Mouse (Mus musculus): Measurements from ENCODE around the gene Otud3. TPM values are rescaled to one million over a fixed set of nuclear protein-coding genes. Genes with fewer than 3 reads are reported as not detected.
"Not testable (repeated sequence)": the region's sequence is repeated elsewhere in the genome, so short reads cannot be mapped to it uniquely, and the experiment has no call there.

Gene Otud3
- total RNA-seq, 2 experiments from 2014 or later: 7.0 to 7.4 TPM

DNA sequence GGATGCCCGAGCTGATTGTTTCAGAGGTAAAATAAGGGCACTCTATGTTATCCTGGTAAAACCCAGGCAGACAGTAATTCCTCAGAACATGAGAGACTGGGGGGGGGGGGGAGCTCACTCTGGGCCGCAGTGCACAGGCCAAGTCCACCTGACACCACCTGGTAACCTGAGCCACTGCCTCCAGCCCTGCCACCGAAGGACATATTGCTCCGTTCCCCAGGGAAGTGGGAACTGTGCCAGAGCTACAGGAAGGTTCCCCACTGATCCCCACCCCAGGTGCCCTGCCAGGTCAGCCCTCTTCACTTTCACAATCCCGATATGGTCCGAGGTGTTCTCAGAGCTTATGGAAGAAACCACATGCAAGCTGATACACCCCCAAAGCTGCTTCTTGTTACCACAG lies 21.1 kb downstream of the Otud3 start:
- no peak for DNase-seq

DNA sequence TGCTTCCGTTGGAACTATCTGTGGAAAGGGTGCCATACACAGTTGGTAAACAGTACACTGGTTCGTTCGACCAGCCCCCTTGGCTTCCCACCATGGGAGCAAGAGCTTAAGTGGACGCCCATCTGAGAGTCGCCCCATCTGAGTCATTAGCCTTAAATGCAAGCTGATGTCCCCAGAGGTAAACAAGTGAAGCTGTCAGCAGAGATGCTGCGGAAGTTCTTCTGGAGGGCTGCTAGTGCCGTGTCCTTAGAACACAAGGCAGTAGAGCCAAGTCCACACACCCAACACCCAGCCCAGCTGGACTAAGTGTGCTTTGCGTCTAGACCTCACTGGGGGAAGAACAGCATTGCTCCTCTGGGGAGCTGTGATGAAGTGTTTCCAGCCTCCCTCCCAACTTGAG lies 24.1 kb downstream of the Otud3 start:
- no peak for DNase-seq

DNA sequence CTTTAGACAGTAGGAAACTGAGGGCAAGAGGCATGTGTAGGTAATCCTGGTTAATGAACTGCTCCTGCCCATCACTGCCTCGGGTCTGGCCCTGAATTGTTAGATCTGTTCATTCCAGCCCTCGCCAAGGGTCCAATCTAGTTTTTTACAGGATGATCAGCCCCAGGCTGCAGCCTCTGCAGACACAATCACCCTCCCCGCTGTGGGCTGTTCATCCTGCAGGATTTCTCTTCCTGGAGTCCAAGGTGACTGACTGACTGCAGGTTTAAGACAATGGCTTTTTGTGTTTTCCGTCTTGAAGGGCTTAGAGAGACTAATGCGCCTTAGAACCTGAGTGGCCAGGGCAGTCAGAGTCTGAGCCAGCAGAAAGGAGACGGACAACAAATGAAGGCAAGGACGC lies 24.6 kb downstream of the Otud3 start:
- no peak for DNase-seq

DNA sequence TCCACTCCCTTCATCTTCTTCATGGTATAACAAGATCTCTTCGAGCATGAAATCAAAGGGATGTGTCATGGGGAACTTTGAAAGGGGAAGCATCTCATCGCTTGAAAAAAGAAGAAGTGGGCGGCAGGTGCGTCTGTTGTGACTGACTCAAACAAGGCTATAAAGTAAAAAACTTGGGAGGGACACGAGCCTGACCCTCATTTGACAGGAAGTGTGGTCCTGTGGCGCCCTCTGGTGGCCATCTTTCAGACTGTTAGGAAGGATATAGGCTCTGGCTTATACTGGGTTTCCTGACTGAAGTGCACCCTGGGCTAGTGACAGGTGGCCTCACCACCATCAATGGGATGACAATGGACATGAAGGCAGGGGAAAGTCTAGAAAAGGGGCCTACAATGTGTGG lies 29.5 kb downstream of the Otud3 start:
- DNase-seq: peak; percentile 94

DNA sequence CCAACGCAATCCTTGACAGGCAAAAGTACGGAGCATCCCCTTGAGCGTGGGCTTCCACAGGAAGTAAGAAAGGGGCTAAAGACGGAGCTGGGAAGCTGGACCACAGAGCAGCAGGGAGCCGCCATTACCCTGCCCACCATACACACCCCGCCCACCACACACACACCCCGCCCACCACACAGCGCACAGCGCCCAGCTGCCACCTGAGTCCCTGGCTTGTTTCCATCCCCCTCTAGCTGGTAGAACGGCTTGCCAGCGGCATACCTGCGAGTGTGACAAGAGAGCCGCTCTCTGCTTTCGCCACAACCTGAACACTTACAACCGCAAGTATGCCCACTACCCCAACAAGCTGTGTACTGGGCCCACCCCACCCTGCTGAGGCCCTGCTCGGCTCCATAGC lies 31.6 kb downstream of the Otud3 start:
- no peak for DNase-seq

DNA sequence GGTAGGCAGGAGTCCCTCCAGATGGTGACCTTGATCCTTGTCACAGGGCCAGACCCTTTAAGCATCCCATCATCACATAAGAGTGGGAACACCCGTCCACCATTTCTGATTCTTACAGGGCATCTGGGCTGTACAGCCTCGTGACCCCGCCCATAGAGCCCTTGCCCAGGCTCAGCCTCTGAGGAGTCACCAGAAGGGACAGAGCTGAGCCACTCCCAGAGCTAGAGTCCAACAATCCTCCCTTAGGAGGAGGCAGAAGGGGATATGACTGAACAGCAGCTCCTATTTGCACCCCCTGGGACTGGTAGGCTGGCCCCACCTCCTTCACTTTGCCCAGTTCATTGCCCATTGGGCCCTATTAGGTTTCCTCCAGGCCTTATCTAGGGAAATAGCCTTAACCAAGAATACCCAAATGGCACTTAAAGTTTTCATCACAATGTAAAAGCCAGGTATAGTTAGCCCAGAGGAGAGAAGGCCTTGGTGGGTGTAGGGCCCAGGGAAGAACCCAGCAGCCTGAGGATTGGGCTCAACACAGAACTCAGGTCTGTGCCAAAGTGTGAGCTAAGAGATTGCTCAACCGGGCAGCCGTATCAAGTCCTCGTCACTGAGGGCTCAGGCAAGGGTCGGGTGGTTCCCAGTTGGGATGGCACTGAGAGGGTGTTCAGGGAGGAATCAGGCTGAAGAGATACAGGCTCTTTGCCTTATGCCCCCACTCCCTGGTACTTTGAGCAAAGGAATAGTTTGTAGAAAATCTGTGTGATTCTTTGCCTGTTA lies 32.7 kb downstream of the Otud3 start:
- no peak for DNase-seq

DNA sequence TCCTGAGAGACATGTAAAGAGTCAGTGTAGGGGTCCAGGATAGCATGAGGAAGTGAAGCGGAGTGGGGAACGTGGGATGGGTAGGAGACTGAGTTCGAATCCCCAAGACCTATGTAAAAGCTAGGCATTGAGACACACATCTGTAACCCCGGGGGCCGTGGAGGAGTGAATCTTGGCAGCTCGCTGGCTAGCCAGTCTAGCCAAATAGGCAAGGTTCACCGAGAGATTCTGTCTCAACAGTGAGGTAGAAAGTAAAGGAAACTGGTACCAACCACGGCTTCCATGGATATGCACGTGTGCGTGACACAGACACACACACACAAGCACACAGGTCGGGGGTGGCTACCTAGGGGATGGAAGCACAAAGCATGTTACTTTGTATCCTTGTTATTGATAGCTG lies 33.9 kb downstream of the Otud3 start:
- DNase-seq: no peak

DNA sequence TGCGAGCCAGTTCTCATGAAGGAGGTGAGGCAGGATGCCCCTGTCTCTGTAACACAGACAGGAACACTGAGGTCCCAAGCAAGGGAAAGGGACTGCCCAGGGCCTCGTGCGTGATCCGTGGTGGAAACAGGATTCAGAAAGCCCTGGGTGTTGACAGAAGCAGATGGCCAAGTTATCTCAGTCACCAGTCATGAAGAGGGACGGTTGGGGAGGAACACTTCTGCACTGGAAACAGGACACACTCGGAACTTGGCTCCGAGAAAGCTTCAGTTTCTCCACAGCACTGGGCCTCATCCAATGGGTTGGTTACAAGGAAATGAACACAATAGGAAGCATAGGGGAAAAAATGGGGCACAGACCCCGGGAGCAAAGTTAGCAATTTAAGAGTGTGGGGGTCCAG lies 35.0 kb downstream of the Otud3 start:
- DNase-seq: no peak

DNA sequence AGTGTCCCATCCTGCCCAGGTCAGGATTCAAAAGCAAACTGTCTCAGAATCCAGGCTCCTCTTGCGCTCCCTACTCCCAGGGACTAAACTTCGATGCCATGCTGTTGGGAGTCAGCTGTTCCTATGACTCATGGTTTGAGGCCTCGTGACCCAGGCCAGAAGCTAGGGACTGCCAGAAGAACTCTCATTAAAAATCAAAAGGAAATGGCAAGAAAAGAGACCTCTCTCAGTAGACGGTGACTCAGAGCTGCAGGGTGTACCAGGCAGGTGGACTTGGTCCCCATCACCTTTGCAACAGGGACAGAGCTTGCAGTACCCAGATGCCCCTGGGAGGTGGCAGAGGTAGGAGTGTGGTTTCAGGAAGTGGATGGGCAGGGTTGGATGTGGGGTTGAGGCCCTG lies 36.0 kb downstream of the Otud3 start, which contains the start of gene Pla2g2e:
Gene Pla2g2e, plus strand, starts transcription at position 212 of the 400 bp plus-strand sequence.
- no peak for DNase-seq

DNA sequence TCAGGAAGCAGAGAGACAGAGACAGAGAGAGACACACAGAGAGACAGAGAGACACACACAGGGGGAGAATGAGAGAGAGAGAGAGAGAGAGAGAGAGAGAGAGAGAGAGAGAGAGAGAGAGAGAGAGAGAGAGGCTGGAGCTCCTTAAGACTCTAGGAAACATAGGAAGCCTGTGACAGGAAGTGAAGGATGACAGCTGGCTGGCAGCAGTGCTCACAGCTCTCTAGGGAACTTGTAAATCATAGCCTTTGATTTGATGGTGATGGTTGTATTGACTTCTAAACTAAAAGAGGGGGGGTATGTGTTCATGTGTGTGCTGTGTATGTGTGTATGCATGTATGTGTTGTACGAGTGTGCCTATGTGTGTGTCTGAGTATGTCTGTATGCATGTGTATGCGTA lies 37.8 kb downstream of the Otud3 start:
- no peak for DNase-seq

DNA sequence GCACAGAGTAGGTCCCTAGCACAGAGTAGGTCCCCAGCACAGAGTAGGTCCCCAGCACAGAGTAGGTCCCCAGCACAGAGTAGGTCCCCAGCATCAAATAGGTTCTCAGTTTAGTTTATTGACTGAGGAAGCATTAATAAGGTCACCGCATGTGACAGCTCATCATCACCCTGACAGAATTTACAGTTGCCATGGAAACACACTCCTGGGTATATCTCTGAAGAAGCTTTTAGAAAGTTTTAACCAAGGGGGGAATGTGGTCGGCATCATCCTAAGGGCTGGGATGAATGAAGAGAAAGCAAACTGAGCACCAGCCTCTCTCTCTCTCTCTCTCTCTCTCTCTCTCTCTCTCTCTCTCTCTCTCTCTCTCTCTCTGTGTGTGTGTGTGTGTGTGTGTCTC lies 38.5 kb downstream of the Otud3 start:
- not testable (repeated sequence) for DNase-seq

DNA sequence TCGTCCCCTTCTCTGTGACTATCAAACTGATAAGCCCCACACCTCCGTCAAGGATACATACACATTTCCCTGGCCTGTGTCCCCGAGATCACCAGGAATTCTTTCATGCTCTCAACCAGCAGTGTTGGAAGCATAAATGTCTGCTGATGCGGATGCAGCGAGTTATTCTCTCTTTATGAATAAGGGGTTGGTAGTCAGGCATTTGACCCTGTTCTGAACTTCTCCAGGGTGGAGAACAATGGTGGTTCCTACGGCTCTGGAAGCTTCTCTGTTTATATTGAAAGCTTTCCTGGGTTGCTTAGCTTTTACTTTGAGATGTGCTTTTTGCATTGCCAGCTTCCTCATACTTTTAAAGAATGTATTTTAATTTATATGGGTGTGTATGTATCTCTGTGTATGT lies 39.9 kb downstream of the Otud3 start, which contains the start of gene Gm13030:
Gene Gm13030, minus strand, starts transcription at position 101 of the 400 bp plus-strand sequence.
- DNase-seq: no peak

DNA sequence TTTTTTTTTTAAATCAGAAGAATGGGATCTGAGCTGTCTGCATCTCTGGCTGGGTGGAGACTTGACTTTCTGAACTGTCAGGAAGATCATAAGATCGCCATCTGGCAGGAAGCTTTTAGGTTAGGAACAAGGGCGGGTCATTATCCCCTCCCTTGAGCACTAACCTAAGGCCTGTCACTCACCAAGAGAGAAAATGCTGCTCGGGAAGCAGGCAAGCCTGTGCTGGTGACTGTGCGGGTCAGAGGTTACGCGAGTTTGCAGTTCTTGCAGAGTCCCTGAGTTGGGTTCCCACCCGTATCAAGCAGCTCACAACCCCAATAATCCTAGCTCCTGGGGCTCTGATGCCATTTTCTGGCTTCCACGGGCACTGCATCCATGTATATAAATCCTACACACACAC lies 45.1 kb downstream of the Otud3 start:
- DNase-seq: no peak

DNA sequence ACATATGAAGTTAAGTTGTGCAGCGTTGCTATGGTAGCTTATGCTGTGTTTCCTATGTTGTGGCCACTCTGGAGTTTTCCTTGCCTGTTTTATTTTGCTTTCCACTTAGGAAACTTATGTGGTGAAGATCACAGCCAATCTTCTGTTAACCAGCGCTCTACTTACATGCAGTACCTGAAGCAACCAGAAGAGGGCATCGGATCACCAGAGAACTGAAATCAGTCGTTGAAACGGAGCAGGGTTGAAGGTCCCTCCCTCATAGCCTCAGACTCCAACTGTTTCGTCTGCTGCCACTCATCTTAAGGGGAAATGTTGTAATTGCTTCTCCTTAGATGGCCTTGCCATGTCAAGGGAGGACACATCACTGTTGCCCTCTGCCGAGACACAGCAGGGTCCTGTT lies 47.3 kb downstream of the Otud3 start:
- peak; percentile 73 for DNase-seq

DNA sequence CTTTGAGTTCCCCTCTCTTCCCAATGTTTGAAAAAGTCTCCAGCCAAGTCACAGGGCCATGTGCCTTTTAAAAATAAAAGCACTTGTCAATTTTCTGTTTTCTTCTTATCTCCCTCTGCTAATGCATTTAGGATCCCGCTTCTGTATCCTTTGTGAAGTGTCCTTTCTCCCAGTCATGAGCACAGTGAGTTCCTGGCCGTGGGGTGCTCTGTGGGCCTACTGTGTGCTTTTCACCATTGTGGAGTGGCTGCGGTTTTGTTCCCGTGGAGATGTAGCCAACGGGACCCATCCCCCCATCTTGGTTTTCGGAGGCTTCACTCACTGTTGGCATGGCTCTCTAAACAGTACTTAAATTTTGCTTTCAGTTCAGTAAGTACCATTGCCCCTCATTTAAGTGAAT lies 47.8 kb downstream of the Otud3 start:
- no peak for DNase-seq

DNA sequence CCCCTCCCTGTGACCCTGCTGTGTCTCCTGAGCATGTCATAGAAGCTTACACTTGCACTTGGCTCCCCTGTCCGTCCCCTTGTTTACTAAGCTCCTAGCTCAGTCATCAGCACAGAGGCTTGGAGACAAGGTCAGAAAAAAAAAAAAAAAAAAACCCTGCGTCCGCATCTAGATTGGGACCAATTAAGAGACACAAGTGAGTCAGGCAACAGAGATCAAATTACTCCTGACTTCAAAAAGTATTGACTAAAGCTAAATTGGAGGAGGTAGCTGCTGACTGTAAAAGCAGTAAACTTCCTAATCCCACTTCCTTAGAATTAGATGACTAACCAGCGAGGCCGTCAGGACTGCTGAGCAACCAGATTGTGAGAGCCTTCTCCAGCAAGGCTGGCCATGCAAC lies 48.7 kb downstream of the Otud3 start:
- DNase-seq: no peak

DNA sequence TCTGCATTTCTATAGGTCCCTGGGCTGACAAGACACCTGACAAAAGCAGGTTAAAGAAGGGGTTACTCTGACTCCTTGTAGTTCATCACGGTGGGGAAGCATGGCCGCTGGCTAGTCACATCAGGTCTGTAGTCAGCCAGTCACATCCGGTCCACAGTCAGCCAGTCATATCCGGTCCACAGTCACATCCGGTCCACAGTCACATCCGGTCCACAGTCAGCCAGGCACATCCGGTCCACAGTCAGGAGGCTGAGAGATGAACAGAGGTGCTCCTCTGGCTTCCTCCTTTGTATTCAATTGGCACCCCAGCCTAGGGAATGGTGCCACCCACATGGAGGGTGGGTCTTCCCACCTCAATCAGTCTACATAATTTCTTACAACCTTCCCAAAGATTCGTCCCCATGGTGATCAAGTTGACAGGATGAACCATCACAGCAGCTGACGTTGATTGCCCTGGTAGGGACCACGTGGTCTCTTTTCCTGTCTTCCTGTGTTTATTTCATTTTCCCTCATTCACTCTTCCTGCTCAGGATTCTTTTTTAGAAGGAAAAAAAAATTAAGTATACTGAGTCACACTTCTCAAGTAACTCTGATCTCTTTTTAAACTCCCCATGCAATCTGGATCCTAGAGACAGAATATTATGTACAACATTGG lies 50.3 kb downstream of the Otud3 start, which contains the start of gene Pla2g5:
Gene Pla2g5, minus strand, starts transcription at position 139 of the 655 bp plus-strand sequence.
- no peak for DNase-seq

DNA sequence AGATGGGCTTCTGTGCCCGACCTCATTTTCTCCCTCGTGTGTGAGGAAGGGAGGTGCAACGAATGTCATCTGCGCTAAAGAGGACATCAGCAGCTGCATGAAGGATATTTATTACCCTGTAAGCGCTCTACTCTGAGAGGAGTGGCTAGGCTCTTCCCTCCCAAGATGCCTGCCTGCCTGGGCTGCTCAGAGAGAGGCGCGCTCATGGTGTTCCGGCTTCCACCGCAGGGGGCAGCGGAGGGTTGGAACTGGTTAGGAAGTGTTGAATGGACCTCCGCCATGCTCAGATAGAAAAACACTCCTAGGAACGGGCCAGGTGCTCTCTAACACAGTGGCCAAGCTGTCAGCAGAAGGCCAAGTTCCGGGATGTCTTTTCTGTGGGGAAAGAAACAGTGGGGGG lies 54.0 kb downstream of the Otud3 start:
- peak; percentile 78 for DNase-seq

DNA sequence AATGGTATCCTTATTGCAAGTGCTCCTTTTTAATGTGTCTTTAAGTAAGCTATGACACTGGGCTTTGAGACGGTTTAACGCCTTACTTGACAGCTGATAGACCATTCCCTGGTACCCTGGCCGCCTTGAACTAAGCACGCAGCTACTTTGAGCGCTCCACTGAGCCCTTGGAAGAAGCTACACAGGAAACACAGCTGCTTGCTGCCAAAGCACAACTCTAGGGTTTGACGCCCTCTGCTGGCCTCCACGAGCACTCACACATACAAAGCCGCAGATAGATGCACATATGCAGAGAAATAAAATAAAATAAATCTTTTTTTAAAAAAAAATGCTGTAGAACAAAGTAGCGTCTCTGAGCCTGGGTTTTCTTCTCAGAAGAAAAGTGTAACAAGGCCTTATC lies 54.5 kb downstream of the Otud3 start:
- no peak for DNase-seq

DNA sequence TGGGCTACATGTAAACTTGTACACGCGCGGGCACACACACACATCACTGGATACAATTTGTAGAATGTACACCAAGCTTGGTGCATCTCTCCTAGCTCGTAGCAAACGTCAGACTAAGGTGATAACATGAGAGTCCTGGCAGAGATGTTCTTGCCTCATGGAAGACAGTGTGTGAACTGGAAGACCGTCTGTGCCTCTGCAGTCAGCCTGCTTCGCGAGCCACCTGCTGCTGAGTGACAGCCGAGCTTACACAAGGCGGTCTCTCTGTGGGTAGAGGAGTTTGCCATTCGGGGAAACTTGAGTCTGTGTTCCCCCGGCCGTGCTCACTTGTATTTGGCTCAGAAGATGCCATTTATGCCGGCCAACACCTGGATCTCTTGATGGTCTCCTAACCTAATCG lies 55.3 kb downstream of the Otud3 start:
- no peak for DNase-seq

DNA sequence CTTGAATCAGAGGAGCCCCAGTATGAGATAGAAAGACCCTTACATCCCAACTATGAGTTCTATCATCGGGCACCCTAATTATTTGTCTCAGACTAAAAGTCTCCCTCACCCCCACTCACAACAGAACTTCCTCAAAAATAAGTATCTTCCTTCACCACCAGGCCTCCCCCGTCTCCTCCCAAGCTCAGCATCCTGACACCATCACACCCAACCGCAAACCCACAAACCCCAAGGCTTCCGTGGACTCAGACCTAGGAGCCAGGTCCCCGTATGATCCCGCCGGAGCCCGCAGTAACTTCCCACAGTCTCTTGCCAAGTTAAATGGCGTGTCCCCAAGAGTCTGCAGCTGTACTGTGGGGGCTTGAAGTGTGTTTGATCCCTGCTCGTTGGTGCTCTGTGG lies 56.2 kb downstream of the Otud3 start:
- DNase-seq: no peak

DNA sequence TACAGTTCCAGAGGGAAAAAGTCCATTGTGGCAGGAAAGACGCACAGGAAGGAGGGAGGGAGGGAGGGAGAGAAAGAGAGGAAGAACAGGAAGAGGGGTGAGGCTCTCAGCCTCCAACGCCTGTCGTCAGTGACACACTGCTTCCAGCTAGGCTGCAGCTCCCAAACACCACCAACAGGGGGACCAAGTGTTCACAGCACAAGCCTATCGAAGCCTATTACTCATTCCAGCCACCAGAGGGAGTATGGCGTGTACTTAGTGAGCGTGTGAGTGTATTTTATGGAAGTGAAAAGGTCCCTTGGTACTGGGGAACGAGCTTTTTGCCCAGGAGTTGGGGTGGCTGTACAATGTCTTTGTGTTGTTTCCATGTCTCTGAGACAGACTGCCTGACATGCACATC lies 57.3 kb downstream of the Otud3 start:
- DNase-seq: peak; percentile 59

DNA sequence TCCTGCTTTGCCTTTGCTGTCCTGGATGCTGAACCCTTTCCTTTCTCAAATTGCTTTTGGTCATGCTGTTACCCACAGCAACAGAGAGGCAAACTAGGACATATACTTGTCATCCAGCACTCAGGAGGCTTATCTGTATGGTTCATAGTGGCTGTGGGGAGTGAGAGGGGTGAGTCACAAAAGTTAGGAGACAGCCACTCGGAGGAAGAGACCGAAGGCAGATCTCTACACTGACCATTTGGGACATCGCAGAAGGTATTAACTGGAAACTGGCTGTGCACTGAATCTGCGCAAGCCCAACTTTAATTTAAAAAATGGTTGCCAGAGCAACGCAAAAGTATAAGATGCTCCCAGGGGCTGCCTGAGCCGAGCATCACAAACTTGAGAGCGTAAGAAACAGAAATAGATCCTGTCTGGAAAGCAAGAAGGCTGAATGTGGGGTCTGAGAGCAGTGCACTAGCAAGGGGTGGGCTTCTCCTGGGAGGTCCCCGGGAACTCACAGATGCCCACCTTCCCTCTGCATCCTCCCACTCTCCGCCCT lies 58.6 kb downstream of the Otud3 start:
- no peak for DNase-seq

DNA sequence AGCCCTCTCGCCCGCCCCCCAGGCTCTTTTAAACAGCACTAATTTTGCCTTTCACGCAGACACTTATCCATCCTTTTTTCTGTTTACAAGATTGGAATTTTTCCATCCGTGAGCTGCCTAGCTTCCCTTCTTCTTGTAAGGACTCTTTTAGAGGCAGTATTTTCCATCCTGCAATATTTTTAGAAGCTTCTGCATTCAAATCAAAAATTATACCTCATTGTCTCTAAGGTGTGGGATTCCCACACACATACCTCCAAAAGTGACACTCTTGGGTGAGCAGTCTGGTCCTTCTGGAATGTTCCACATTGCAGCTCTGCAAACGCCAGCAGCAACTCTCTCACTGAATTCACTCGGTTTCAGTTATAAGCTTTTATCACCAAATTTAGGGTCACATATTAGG lies 60.8 kb downstream of the Otud3 start:
- DNase-seq: no peak

All from gastrocnemius, postnatal 10 days (tissue).